Mouse (Mus musculus): ENCODE measurements around the gene Zfp446. TPM values are rescaled to one million over a fixed set of nuclear protein-coding genes. Genes with fewer than 3 reads are reported as not detected.

Gene Zfp446
- polyA plus RNA-seq, 1 experiment from 2014 or later, result 14.6 TPM

DNA sequence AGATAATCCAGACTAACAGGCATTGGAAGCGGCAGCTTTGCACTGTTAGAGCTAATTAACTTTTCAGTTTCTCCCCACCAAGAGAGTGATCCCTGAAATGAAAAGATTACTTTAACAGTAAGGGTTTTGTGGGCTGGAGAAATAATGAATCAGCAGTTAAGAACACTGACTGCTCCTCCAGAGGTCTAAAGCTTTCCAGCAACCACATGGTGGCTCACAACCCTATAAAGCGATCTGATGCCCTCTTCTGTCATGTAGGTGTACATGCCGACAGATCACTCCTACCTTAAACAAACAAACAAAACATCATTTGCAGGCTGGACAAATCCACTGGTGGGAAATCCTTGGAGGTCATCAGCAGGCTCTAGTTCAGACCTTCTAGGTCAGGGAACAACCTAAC is 22.8 kb upstream of the Zfp446 start:
- WGBS, result 63% methylated on average over 3 of the region's 3 CpGs
- H3K9ac ChIP-seq (ENCODE audit: low read length), result no peak overlapping the region
- H3K4me1 ChIP-seq (replicated peaks; ENCODE audit: control insufficient read depth, insufficient read depth, low read length), result no peaks in the 10 kb centered on the region; the same call in 1 of the 2 replicates
- DNase-seq (ENCODE audit: low spot score), result no peak
- no peaks in the 10 kb centered on the region for H3K36me3 ChIP-seq (ENCODE audit: control insufficient read depth, insufficient read depth, low read length)
- no peak for ATAC-seq (replicated peaks; ENCODE audit: low FRiP score)
- H3K27ac ChIP-seq (ENCODE audit: low read depth, low read length), result no peak overlapping the region
- no peak overlapping the region for H3K4me3 ChIP-seq (ENCODE audit: low read depth, low read length)
- no peaks in the 10 kb centered on the region for H3K27me3 ChIP-seq (ENCODE audit: control insufficient read depth, insufficient read depth, low read length)
- H3K4me2 ChIP-seq (ENCODE audit: low read depth, low read length, severe bottlenecking), result no peak overlapping the region
- H3K9me3 ChIP-seq (ENCODE audit: control insufficient read depth, low read length), result no peaks in the 10 kb centered on the region

DNA sequence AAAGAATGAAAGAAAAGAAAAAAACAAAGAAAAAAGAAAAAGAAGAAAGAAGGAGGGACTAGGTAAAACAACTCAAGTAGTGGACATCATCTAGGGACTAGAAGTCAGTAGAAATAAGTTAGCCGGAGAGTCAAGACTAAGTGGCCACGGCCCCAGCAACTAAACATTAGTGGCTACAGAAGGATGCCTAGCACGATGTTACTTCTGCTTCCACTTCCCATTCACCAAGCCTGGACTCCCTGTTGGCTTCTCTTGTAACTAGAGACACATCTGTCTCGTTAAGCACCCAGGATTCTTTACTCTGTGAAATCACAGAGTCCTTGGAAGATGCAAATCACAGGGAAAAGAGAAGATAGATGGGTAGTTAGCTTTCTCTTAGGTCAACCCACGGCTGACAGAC is 20.1 kb upstream of the Zfp446 start:
- Histone ChIP-seq H3K36me3 (ENCODE audit: control insufficient read depth, insufficient read depth, low read length) (no peaks in the 10 kb centered on the region), H3K27ac (ENCODE audit: low read depth, low read length) (no peak overlapping the region), H3K9me3 (ENCODE audit: control insufficient read depth, low read length) (no peaks in the 10 kb centered on the region), H3K4me3 (ENCODE audit: low read depth, low read length) (no peak overlapping the region), H3K4me2 (ENCODE audit: low read depth, low read length, severe bottlenecking) (no peak overlapping the region), H3K27me3 (ENCODE audit: control insufficient read depth, insufficient read depth, low read length) (no peaks in the 10 kb centered on the region), H3K4me1 (replicated peaks; ENCODE audit: control insufficient read depth, insufficient read depth, low read length) (no peaks in the 10 kb centered on the region), H3K9ac (ENCODE audit: low read length) (no peak overlapping the region)
- ATAC-seq (replicated peaks; ENCODE audit: low FRiP score) (no peak), DNase-seq (ENCODE audit: low spot score) (no peak)
- 71% methylated on average over 5 of the region's 5 CpGs for WGBS

DNA sequence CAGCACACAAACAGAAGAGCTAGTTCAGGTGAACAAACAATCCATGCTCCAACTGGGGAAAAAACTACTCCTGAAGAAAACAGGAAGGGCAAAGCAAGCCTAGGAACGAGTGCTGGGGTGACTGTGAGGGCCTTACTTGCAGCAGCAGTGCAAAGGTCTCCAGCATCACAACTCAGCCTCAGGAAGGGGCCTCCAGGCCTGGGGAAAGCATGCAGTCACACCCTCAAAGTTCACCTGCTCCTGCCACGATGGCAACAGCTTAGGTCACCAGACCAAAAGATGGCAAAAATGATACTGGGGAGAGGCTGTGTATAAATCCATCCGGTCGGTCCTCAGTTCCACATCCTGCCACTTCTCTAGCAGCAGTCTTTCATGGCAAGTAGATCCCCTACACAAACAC is 18.7 kb upstream of the Zfp446 start:
- no peak overlapping the region for H3K4me2 ChIP-seq (ENCODE audit: low read depth, low read length, severe bottlenecking)
- H3K9ac ChIP-seq (ENCODE audit: low read length), result no peak overlapping the region
- no peak overlapping the region for H3K4me3 ChIP-seq (ENCODE audit: low read depth, low read length)
- DNase-seq (ENCODE audit: low spot score), result no peak
- no peaks in the 10 kb centered on the region for H3K36me3 ChIP-seq (ENCODE audit: control insufficient read depth, insufficient read depth, low read length)
- no peak for ATAC-seq (replicated peaks; ENCODE audit: low FRiP score)
- H3K4me1 ChIP-seq (replicated peaks; ENCODE audit: control insufficient read depth, insufficient read depth, low read length), result no peaks in the 10 kb centered on the region
- H3K9me3 ChIP-seq (ENCODE audit: control insufficient read depth, low read length), result no peaks in the 10 kb centered on the region
- WGBS, result 83% methylated on average over 4 of the region's 4 CpGs
- H3K27me3 ChIP-seq (ENCODE audit: control insufficient read depth, insufficient read depth, low read length), result no peaks in the 10 kb centered on the region
- no peak overlapping the region for H3K27ac ChIP-seq (ENCODE audit: low read depth, low read length)

DNA sequence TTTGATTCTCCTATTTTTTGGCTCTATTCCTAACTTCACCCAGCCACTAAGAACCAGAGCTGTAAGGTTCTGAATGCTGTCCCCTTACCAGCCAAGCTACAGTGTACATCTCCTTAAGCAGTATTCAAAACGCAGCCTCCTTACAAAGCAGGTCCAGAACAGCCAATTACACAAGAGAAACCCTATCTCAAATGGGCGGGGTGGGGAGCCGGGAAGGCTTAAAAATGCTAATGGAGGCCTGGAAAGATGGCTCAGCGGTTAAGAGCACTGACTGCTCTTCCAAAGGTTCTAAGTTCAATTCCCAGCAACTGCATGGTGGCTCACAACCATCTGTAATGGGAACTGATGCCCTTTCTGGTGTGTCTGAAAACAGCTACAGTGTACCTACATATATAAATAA is 17.9 kb upstream of the Zfp446 start:
- no peak overlapping the region for H3K27ac ChIP-seq (ENCODE audit: low read depth, low read length)
- no peaks in the 10 kb centered on the region for H3K4me1 ChIP-seq (replicated peaks; ENCODE audit: control insufficient read depth, insufficient read depth, low read length)
- no peak overlapping the region for H3K4me3 ChIP-seq (ENCODE audit: low read depth, low read length)
- H3K36me3 ChIP-seq (ENCODE audit: control insufficient read depth, insufficient read depth, low read length), result no peaks in the 10 kb centered on the region
- no peak for DNase-seq (ENCODE audit: low spot score)
- no peak overlapping the region for H3K9ac ChIP-seq (ENCODE audit: low read length)
- H3K27me3 ChIP-seq (ENCODE audit: control insufficient read depth, insufficient read depth, low read length), result no peaks in the 10 kb centered on the region
- no peak overlapping the region for H3K4me2 ChIP-seq (ENCODE audit: low read depth, low read length, severe bottlenecking)
- H3K9me3 ChIP-seq (ENCODE audit: control insufficient read depth, low read length), result no peaks in the 10 kb centered on the region
- WGBS, result 17% methylated on average over 4 of the region's 4 CpGs
- ATAC-seq (replicated peaks; ENCODE audit: low FRiP score), result no peak

- peak overlapping the region; percentile 53 for H3K4me2 ChIP-seq (ENCODE audit: low read depth, low read length, severe bottlenecking)
These were observed 16.0 kb upstream of the Zfp446 start for GRCm38 (mm10) chr7:12961511-12962141.

GRCm38 (mm10) chr7:12965678-12966091 is 12.0 kb upstream of the Zfp446 start, which contains the start of gene Zfp324:
Zfp324 (plus strand) TSS chr7:12965838.
- Histone ChIP-seq H3K36me3 (ENCODE audit: control insufficient read depth, insufficient read depth, low read length) (peaks cover 4% of the 10 kb centered on the region; the same call in 1 of the 2 replicates), H3K4me2 (ENCODE audit: low read depth, low read length, severe bottlenecking) (peak within 1 kb of the TSS; percentile 94), H3K27me3 (ENCODE audit: control insufficient read depth, insufficient read depth, low read length) (no peaks in the 10 kb centered on the region), H3K4me3 (ENCODE audit: low read depth, low read length) (peak within 1 kb of the TSS; percentile 87), H3K9ac (ENCODE audit: low read length) (peak within 1 kb of the TSS; percentile 89), H3K27ac (ENCODE audit: low read depth, low read length) (peak within 1 kb of the TSS; percentile 64), H3K4me1 (replicated peaks; ENCODE audit: control insufficient read depth, insufficient read depth, low read length) (peaks cover 3% of the 10 kb centered on the region; the same call in 1 of the 2 replicates), H3K9me3 (ENCODE audit: control insufficient read depth, low read length) (no peaks in the 10 kb centered on the region)
- ATAC-seq (replicated peaks; ENCODE audit: low FRiP score) (peak; percentile 91), DNase-seq (ENCODE audit: low spot score) (peak; percentile 92)
- WGBS, result under 1% methylated on average over 23 of the region's 23 CpGs

More at GRCm38 (mm10) chr7:12961511-12962141, 16.0 kb upstream of the Zfp446 start:
- ATAC-seq (replicated peaks; ENCODE audit: low FRiP score), result peak; percentile 74
- no peaks in the 10 kb centered on the region for H3K4me1 ChIP-seq (replicated peaks; ENCODE audit: control insufficient read depth, insufficient read depth, low read length)
- H3K27ac ChIP-seq (ENCODE audit: low read depth, low read length), result peak overlapping the region; percentile 65
- H3K4me3 ChIP-seq (ENCODE audit: low read depth, low read length), result peak overlapping the region; percentile 43
- H3K36me3 ChIP-seq (ENCODE audit: control insufficient read depth, insufficient read depth, low read length), result no peaks in the 10 kb centered on the region
- no peaks in the 10 kb centered on the region for H3K27me3 ChIP-seq (ENCODE audit: control insufficient read depth, insufficient read depth, low read length)
- H3K9ac ChIP-seq (ENCODE audit: low read length), result peak overlapping the region; percentile 73
- no peaks in the 10 kb centered on the region for H3K9me3 ChIP-seq (ENCODE audit: control insufficient read depth, low read length)
- peak; percentile 73 for DNase-seq (ENCODE audit: low spot score)
- WGBS, result 4% methylated on average over 29 of the region's 29 CpGs

GRCm38 (mm10) chr7:12966104-12966845 is 11.4 kb upstream of the Zfp446 start:
- ATAC-seq (replicated peaks; ENCODE audit: low FRiP score), result peak; percentile 63
- Histone ChIP-seq H3K4me2 (ENCODE audit: low read depth, low read length, severe bottlenecking) (peak overlapping the region; percentile 94), H3K4me3 (ENCODE audit: low read depth, low read length) (peak overlapping the region; percentile 87), H3K4me1 (replicated peaks; ENCODE audit: control insufficient read depth, insufficient read depth, low read length) (peaks cover 3% of the 10 kb centered on the region; the same call in 1 of the 2 replicates), H3K9me3 (ENCODE audit: control insufficient read depth, low read length) (no peaks in the 10 kb centered on the region), H3K36me3 (ENCODE audit: control insufficient read depth, insufficient read depth, low read length) (peaks cover 8% of the 10 kb centered on the region; the same call in 1 of the 2 replicates), H3K27me3 (ENCODE audit: control insufficient read depth, insufficient read depth, low read length) (no peaks in the 10 kb centered on the region), H3K27ac (ENCODE audit: low read depth, low read length) (peak overlapping the region; percentile 64; the same call in 1 of the 2 replicates), H3K9ac (ENCODE audit: low read length) (peak overlapping the region; percentile 89)
- DNase-seq (ENCODE audit: low spot score), result peak; percentile 76
- WGBS, result under 1% methylated on average over 29 of the region's 29 CpGs

GRCm38 (mm10) chr7:12970906-12971305 is 6.7 kb upstream of the Zfp446 start:
- Histone ChIP-seq H3K9me3 (ENCODE audit: control insufficient read depth, low read length) (no peaks in the 10 kb centered on the region), H3K4me3 (ENCODE audit: low read depth, low read length) (no peak overlapping the region), H3K4me2 (ENCODE audit: low read depth, low read length, severe bottlenecking) (no peak overlapping the region), H3K36me3 (ENCODE audit: control insufficient read depth, insufficient read depth, low read length) (peaks cover 8% of the 10 kb centered on the region; the same call in 1 of the 2 replicates), H3K27me3 (ENCODE audit: control insufficient read depth, insufficient read depth, low read length) (no peaks in the 10 kb centered on the region), H3K9ac (ENCODE audit: low read length) (no peak overlapping the region), H3K4me1 (replicated peaks; ENCODE audit: control insufficient read depth, insufficient read depth, low read length) (peaks cover 3% of the 10 kb centered on the region; the same call in 1 of the 2 replicates), H3K27ac (ENCODE audit: low read depth, low read length) (no peak overlapping the region)
- WGBS, result 93% methylated on average over 25 of the region's 25 CpGs
- no peak for ATAC-seq (replicated peaks; ENCODE audit: low FRiP score)
- DNase-seq (ENCODE audit: low spot score), result no peak
